Mouse (Mus musculus): Measurements from ENCODE around the gene Ankrd42.

Gene Ankrd42

DNA sequence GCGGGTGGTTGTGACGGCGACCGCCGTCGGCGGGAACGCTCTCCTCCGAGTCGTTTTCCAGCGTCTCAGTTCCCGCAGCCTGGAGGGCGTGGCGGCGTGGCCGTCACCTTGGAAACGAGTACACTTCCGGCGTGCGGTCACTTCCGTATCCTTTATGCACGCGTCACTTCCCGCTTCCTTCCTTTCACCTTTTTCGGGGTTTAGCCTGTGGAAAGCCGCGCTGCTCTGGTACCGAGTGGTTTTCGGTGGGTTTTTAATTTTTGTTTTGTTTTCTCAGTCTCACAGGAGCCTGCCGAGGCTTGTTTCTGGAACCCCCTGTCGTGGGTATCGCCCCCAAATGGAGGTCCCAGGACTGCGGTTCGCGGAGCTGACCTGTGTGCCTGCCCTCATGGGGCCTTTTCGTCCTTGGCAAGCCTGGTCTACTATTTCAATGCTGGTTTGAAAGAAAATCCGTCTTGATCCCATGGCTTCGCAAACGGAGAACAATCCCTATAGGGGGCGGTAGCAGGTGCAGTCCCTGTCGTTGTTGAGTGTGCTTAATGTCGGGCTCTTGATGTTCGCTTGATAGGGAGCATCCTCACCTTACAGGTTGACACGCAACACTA is at the start of gene Ankrd42:
Gene Ankrd42 (minus strand): TSS at position 122 of the 605 bp plus-strand sequence.
- CTCF ChIA-PET = no interaction called here

DNA sequence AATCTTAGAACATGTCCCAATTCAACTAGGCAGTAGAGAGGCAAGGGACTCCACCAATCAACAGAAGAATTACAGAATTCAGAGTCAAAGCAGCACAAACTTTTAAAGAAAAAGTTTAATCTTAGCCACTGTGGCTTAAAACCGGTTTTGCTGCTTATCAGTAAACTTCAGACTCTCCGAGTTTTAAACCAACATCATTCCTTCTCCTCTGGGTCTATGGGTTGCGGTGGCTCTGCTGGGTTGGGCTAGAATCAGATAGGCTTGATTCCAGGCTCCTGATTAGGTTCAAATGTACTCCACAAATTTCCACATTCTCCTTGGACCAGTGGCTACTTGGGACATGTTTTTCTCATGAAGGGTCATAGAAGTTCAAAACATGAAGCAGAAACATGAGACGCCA is 40.4 kb upstream of the Ankrd42 start:
- CTCF ChIA-PET = no interaction called here

DNA sequence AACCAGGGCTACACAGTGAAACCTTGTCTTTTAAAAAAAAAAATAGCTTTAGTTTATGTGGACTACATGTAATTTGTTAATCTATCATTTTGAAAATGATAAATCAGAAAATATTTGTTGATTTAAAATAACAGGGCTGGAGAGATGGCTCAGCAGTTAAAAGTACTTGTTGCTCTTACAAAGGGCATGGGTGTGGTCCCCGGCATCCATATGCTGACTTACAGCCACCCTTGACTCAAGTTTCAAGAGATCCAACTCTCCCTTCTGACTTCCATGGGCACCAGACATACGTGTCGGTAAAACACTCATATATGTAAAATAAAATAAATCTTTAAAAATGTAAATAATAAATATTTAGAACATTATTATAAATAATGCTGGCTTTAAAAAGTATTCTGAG is 38.2 kb upstream of the Ankrd42 start:
- CTCF ChIA-PET = no interaction called here

DNA sequence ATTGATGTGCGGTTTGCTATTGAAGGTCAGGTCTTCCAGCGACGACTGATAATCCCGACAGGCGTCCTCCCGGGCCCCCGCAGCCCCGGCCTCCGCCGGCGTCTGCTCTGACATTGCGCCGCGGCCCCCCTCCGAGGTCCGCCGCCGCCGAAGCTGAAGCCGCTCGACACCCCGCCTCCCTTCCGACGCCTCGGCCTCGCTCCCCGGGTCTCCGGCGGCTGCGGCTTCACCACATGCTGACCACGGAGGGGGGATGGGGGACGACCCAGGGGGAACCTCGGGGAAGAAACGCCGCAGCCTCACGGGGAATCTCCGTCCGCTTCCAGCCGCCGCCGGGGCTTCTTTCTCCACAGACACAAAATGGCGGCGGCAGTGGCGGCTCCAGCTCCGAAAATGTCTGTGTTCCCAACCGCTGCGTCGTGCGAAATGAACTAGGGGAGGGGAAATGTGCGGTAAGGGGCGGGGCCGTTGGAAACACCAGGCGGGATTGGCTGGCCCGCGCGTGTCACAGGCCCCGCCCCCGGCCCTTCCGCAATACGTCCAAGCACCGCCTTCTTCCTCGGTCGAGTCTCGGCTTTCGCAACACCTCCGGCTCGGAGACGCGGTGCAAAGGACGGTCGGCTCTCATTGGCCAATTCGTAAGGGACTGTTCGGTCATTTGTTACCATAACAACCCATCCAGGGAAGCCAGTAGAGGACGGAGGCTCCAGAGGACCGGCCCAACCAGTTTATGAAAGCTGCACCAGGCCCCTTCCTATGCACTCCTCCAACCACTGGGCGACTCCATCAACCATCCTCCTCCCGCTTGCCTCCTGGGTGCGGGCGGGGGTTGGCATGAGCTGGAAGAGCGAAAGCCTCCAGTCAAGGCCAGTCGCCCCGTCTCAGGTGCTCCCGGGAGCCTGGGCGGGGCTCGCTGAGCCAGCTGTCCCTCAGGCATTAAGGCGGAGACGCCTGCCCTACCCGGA is 32.8 kb upstream of the Ankrd42 start, which contains the start of gene Pcf11:
Gene Pcf11 (minus strand): TSS at position 428 of the 965 bp plus-strand sequence.
- CTCF ChIA-PET = interaction anchor here (0.7 to 1.2 kb wide), 3 partner anchors 16 to 36 kb away, joined by 3 to 9 read pairs (median 3); no protein-coding TSS in a partner anchor

DNA sequence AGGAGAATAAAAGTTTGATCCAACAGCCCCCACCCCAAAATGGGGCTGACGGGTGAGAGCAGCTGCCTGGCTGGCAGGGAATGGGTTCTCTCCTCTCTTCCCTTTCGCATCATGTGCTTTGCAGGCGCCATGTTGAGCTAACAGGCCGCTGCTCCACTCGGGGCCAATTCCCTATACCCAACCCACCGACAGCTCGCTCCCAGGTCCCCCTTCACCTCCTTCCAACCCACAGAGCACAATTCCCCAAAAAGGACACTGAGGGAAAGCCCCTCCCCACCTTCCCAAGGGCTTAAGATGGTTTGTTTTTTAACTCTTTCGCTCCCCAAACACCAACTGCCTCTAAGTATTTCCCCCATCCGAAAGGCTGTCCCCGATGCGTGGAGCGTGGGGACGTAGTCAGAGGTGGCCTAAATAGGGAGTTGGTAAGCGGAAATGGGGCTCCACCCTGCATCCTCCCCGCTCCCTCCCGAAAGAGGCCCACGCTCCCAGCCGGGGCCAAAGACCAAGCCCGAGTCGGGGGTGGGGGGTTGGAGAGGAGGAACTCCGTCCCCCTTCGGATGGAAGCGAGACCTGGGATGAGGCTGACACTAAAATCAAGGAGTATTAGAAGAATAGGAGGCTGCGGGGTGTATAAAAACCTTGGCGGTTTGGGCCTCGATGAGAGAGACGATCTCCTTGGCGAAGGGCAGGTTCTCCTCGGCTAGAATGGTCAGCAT is 32.0 kb upstream of the Ankrd42 start:
- CTCF ChIA-PET = no interaction called here

DNA sequence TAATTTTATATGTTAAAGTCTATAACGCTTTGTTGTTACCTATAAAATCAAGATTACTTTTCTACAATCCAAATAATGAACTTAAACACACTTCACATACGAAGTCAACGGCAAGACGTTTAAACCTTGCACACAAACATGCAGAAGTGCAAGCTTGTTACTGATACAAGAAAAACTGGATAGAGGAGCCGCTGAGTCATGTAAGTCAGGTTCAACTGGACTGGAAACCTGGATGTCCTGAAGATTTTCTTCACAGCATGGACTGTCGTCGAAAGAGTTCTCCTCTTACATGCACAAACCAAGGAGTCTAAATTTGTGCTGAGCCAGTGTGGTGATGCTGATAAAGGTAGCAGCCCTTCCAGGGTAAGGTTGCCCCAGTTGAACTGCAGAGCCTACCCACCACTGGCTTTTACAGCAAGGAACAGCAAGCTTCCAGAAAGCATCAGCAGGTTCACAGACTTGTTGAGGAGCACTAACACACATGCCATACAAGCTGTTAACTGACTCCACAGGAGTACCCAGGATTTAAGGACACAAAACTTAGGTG is 29.4 kb upstream of the Ankrd42 start:
- CTCF ChIA-PET = no interaction called here

DNA sequence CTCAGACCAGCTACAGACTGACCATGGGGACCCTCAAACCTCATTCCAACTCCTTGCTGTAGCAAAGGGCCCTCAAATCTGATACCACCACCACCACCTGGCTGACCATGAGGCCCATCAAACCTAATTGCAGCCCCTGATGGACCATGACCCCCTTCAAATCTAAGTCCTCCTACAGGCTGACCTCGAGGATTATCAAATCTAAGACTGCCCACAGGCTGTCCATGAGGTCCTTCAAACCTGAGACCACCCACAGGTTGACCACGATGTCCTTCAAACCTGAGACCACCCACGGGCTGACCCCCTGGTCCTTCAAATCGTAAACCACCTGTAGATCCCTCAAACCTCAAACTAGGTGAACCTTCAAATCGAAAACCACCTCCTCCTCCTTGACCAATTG is 21.1 kb upstream of the Ankrd42 start:
- CTCF ChIA-PET = no interaction called here

DNA sequence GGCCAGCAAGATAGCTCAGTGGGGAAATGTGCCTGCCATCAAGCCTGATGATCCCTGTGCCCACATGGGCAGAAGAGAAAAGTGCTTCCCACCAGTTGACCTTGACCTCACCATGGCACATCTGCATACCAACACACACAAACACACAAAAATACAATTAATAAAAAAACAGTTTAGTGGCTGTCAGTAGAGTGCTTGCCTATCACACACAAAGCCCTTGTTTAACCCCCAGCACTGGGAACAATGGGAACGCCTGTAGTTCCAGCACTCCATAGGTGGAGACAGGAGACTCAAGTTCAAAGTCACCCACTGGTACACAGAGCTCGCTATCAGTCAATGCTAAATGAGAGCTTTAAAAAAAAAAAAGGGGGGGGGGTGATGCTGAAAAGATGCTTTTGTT is 19.4 kb upstream of the Ankrd42 start:
- CTCF ChIA-PET = interaction anchor here (0.6 kb wide), 2 partner anchors 74 to 77 kb away, joined by 3 to 17 read pairs; no protein-coding TSS in a partner anchor

DNA sequence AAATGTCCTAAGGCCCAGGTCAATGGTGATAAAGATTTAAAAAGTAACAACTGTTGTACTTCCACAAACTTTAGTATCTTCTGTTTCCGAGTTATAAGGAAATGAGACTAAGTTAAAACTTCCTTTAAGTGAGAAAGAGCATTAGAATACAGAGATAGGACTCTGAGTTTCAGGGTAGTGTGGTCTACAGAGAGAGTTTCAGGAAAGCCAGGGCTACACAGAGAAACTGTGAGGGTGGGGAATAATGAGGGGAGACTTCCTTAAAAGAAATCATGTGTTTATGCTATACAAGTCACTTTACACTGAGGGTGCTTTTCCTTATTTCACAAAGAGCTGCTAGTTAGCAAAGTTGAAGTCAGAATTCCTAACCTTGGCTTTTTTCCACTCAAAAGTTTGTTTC is 16.4 kb upstream of the Ankrd42 start:
- CTCF ChIA-PET = interaction anchor here (0.7 to 0.9 kb wide), 2 partner anchors 17 to 198 kb away, joined by 3 read pairs; no protein-coding TSS in a partner anchor

DNA sequence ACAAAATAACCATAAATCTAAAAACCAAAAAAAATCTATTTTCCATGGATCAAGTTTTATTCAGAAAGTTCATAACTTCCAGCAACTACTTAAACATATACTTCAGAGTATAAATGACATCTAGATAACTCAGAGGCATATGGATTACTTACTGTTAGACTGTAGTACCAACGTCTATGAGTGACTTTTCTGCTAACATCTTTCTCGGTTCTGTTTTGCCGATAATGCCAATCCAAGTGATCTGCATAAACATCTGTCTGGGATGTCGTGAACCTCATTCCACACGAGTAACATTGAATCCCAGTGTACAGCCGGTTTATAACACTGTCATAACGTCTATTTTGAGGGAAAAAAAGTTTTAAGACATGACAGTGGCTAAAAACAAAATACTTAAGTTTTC is 10.8 kb upstream of the Ankrd42 start:
- CTCF ChIA-PET = no interaction called here

DNA sequence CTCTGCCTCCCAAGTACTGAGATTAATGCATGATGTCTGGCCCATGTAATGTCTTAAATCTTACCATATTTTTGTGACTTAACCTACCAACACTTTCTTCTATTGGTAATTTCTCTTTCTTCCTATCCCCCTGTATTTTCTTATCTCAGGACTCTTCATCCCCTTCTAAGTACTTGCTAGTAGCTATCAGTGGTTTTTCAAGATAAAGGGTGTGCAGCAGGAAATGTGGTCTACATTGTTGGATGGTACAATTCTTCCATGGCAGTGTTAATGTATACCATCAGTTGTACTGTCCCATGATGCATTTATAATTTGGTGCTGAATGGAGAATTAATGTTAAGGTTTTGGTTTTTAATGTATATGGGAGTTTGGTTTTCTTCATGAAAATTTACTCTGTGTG is 5.4 kb upstream of the Ankrd42 start:
- CTCF ChIA-PET = no interaction called here

DNA sequence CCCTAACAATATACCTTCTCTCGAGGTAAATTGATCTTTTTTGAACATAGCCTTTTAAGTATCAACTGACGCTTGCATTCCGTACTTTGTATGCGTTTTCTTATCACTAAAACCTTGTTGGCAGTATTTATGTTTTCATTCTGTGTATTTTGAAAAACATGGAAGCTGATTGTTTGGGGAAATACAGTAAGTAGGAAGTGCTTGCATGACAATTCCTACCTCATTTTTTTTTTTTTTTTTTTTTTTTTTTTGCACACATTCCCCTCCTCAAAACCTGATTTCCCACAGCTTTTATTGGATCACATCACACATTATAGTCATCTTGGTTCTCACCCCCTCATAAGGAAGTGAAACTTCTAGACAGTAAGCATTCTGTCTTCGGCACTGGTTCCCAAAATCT is 1.1 kb upstream of the Ankrd42 start:
- CTCF ChIA-PET = no interaction called here

DNA sequence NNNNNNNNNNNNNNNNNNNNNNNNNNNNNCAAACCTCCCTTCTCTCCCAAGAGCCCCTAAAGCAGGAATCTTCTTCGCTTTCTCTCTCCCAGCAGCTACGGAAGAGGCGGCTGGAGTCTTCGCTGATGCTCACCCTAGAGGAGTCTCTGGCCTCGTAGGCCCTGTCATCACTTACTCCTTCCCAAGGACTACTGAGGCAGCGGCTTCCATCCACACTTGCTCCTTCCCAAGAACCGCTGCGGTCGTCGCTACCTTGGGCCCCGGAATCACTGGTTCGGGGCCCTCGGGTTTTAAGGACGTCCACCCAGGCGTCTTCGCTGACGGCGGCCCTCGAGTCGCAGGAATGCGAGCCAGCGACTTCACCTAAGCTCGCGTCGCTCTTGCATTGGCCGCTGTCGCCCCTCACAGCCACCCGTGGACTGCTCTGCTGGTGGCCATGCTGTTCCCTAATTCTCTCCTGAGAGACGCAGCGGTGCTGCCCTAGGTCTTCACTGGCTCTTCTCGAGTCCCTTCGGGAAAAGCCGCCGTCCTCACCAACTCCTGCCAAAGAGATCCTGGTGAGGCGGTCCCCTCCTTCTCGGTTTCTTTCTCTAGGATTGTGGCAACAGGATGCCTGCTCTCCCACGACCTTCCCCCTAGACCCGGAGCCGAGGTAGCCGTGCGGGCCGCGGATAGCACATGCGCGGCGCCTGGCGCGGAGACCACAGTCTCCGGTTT is 489 bp downstream of the Ankrd42 start:
- CTCF ChIA-PET = no interaction called here

DNA sequence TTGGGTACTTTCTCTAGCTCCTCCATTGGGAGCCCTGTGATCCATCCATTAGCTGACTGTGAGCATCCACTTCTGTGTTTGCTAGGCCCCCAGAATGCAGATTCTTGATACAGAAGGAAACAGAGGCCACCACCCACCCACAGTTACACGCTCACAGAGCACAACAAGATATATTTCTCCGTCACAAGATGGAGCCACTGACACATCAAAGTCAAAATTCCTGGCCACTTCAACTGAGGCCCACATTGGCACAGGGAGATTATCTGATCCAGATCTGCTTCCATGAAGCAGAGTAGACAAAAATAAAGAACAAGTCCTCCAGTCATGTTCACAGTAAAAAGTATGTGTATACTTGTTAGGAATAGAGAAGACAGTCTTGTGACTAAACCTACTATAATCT is 6.8 kb downstream of the Ankrd42 start:
- CTCF ChIA-PET = interaction anchor here (0.8 kb wide), 1 partner anchor 241 kb away, joined by 20 read pairs; no protein-coding TSS in a partner anchor

DNA sequence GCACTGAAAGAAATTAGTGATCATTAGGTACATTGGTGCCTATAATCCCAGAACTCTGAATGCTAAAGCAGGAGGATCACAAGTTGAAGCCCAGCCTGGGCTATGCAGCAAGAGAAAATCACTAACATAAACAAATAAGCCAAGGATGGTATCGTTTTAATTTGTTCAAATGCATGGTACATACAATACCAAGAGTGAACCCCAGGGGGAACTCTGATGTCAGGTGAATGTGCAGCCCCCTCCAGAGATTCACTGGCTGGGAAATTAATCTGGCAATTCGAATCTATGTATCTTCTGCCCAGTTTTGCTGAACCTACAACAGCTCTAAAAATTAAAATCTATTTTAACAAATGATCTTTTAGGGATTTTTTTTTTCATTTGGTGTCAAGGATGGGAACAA is 12.5 kb downstream of the Ankrd42 start:
- CTCF ChIA-PET = no interaction called here

DNA sequence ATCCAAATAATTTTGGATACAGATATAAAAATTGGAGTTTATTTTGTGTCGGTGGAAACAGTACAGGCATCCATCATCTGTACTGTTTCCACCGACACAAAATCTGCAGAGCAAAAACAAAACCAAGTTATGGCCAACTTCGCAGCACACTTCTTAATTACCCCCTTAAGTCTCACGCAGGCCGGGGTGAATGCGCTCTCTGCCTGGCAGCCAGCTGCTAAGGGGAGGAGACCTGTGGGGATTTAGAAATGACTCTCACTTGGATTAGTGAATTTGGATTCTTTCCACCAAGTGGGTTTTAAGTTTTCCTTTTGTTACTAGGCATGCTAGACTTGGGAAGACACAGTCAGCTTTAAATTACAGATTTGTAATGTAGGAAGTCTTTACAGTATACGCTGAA is 26.1 kb downstream of the Ankrd42 start:
- CTCF ChIA-PET = no interaction called here

DNA sequence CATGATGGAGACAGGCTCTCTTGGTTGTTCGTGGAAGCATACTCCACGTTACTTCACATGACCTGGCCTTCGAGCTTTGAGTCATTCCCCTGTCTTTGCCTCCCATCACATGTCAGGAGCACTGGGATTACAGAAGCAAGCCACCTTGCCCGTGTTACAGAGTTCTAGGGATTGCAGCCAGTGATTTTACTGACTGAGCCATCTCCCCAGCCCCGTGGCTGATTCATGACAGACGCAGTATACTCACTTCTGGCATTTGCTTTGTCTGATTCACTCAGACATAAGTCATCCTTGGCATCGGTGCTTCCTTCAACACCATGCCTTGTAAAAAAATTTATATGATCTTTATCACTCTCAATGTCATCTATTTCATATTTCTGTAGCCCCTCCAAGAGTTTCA is 32.0 kb downstream of the Ankrd42 start:
- CTCF ChIA-PET = no interaction called here

DNA sequence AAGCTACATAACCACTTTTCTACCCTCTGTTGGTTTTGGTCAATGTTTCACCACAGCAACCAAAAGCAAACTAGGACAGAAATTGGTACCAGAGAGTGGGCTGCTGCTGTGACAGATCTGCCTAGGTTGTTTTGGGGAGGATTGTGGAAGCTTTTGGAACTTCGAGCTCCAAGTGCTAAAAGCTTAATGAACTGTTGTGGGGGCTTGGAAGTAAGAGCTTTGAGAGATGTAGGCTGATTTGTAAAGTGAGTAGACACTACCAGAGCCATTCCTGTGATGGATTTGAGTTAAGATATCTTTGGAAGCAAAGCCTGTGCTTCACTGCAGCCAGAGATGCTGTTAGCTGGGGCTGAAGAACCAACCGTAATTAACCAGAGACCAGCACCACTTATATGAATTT is 46.1 kb downstream of the Ankrd42 start:
- CTCF ChIA-PET = no interaction called here

DNA sequence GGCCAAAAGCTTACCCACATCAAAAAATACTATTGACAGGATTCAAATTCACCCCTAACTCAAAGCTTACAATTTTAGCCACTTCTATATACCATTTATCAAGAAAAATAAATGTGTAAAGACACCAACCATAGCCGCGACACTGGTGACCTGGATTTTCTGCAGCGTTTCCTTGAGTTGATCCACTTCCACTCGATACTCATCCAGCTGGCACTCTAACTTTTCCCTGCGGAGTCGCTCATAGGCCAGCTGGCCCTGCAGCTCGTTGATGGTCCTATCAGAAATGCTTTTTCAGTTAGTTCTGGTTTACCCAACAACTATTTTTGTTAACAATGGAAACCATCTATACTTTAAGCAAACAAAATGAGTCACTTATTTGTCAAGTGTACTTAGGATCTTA is 47.0 kb downstream of the Ankrd42 start:
- CTCF ChIA-PET = no interaction called here

DNA sequence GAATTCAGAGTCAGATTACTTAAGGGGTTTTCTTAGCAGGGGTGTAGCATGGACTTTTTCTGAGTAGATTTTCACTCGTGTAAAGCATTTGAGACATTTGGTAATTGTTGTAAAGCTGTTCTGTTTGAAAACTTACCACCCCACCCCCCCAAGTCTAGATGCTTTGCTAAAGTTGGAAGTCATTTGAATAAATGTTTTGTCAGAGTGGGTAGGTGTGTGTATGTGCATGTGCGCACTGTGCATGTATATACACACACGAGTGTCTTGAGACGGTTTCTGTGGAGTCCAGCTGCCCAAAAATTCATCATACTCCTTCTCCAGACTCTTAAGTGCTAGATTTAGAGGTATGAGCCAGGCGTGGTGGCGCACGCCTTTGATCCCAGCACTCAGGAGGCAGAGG is 53.4 kb downstream of the Ankrd42 start:
- CTCF ChIA-PET = no interaction called here

DNA sequence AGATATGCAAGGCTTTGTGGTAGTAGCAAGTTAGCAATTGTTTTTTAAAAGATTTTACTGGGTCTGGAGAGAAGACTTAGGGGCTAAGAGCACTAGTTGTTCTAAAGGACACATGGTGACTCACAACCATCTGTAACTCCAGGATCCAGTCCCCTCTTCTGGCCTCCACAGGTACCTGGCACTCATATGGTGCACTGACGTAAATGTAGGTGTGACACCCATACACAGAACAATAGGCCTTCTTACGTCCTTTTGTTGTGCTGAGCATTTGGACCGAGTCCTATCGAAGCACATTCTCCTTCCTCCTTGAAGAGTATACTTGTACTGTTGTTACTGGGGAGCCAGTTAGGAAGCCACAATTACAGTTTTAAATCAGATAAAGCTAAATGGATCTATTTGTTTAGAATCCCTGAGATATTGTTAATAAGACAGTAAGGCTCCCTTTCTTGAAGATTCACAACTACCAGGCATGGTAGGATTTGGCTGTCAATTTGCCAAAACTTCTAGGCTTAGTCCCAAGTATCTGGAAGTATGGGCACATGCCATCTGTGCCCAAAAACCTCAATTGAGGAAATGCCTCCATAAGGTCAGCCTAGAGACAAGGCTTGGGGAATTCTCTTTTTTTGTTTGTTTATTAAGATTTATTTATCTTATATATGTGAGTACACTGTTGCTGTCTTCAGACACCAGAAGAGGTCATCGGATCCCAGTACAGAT is 56.3 kb downstream of the Ankrd42 start:
- CTCF ChIA-PET = no interaction called here
